Mouse (Mus musculus) cerebellum, postnatal 10 days (tissue): Measurements from ENCODE around the gene Ifitm10.
A peak's percentile ranks its signal among the peaks of the same experiment; 100 is the strongest.
"Not testable (repeated sequence)": the region's sequence is repeated elsewhere in the genome, so short reads cannot be mapped to it uniquely, and the experiment has no call there.

Experiments used
- DNase-seq, 2 experiments: peaks; one replicate each; pipeline ENCODE4 v3.0.0; 2021; ENCODE audit warnings: mixed read lengths in 2 of 2

Gene Ifitm10

DNA sequence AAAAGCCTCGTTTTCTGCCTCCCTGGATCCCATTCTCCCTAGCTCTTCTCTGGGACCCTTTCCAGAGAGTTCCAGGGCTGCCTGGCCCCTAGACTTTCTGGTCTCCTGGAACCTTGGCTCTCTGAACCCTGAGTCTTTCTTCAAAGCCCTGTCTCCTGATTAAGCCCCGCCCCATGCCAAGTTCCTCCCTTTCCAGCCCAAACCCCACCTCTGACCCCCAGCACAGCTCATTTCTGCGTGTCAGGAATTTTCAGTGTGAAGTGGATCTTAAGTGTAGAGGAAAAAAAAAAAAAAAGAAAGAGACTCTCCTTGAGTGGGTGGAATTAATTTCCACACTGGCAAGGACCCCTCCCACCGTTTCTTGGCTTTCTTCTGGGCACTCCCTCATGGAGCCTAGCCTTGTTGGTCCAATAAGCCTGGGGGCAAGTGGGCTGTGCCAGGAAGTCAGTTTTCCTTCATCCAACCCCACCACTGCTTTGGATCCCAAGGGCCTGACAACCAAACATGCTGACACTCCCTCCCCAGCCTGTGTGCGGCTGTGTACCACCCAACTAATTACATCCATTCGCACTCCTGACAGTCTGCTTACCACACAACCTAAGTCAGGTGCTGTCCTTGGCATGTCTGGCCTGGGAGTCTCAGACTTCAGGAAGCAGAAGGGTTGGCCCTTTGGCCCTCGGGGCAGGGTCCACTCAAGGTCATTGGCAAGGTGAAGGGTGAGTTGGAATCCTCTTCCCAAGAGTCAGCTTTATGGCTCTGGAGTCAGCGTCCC is at the start of gene Ifitm10:
TSS of gene Ifitm10 (minus strand) at position 113 of the 772 bp plus-strand sequence.
- DNase-seq: peak; percentile 36 to 40

GRCm38 (mm10) chr7:142421826-142422225 is 48.3 kb upstream of the Ifitm10 start:
- DNase-seq: no peak

- no peak for DNase-seq
Measured at GRCm38 (mm10) chr7:142419887-142420286, 46.3 kb upstream of the Ifitm10 start.

DNA sequence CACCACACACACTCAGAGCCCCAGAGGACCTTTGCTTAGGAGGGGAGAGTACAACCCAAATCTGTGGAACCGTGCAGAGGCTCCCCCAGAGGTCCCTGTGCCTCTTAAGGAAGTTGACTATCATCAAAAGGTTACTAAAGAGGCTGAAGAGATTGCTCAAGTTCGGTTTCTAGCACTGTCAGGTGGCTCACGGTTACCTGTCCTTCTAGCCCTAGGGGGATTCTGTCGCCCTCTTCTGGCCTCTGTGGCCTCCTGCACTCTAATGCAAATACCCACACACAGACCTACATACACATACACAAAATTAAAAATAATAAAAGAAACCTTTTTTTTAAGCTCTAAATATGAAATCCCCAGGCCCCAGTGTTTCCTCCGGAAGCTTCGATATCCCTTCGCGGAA is 45.1 kb upstream of the Ifitm10 start:
- no peak for DNase-seq

DNA sequence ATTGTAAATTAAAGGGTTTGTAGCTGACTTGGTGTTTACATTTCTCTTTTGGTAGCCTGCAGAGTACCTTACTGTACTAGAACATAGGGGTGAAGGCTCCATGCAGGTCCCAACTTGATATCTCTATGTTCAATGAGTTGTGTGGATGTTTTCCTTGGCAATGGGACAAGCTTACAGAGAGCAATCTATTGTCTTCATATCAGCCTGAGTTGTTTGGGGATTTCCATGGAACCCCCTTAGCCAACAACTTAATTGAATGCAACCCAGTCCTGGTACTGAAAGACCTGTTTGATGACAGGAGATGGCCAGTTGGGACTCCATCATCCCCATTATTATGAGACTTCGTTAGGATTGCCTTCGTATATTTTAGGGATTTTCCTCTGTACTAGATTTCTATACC is 44.5 kb upstream of the Ifitm10 start:
- no peak for DNase-seq

GRCm38 (mm10) chr7:142416225-142416624 is 42.7 kb upstream of the Ifitm10 start:
- no peak for DNase-seq

DNA sequence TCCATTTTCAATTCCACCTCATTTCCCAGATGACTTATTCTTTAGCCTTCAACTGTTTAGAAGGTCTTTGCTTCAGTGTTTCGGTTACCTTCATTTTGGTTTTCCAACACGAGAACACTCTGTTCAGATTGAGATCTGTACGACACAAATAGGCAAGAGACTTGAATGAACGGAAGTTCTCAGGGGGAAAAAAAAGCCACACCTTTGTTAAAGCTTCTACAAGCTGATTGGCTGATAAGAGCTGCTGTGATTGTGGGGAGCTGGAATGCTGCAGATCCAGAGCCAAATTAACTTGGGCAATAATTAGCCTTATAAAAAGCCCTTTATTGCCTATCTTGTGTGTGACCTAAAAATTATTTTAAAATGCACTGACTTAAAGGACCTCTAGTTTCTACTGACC is 41.8 kb upstream of the Ifitm10 start:
- no peak for DNase-seq

GRCm38 (mm10) chr7:142413285-142413684 is 39.7 kb upstream of the Ifitm10 start:
- no peak for DNase-seq

- DNase-seq: no peak
Measured at GRCm38 (mm10) chr7:142409603-142410002, 36.0 kb upstream of the Ifitm10 start.

- peak; percentile 53 to 55 for DNase-seq
Measured at GRCm38 (mm10) chr7:142408686-142409085, 35.1 kb upstream of the Ifitm10 start.

DNA sequence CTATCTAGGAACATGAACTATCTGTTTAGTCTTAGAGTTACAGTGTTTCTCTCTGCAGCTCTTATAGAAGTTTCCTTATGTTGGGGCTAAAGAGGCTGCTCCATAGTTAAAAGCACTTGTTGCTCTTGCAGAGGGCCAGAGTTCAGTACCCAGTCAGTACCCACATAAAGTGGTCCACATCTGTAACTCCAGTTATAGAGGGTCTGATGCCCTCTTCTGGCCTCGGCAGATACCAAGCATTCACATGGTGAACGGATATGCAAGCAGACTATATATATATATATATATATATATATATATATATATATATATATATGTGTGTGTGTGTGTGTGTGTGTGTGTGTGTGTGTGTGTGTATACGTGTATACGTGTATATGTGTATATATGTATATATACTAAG is 34.4 kb upstream of the Ifitm10 start:
- no peak for DNase-seq

GRCm38 (mm10) chr7:142405134-142405533 is 31.6 kb upstream of the Ifitm10 start:
- not testable (repeated sequence) for DNase-seq

GRCm38 (mm10) chr7:142403591-142403990 is 30.0 kb upstream of the Ifitm10 start:
- no peak for DNase-seq

- peak; percentile 34 to 41 for DNase-seq
Measured at GRCm38 (mm10) chr7:142400750-142401142, 27.2 kb upstream of the Ifitm10 start.

DNA sequence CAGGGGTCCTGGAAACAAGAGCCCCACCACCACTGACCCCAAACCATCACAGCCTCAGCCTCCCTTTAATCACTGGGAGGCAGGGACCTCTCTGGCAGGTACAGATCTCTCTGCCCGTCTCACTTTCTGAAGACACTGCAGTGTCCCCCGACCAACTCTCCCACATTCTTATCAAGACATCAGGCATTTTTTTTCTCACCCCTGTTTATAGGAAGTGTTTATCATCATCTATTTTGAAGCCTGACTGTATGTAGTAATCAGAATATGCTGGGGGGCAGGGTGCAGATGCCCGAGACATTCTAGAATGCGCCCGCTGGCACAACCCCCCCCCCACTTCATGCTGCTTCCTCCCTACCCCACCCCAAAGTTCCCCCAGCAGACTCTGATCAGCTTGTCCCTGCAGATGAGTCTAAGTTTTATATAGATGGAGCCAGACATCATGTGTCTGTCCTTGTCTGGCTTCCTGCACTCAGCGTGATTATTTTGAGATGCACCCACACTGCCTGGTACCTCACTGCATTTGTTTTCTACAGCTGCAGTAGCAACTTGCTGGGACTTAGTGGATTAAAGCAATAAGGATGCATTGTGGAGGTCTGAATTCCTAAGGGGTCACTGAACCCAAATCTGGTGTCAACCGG is 26.7 kb upstream of the Ifitm10 start:
- DNase-seq: no peak

GRCm38 (mm10) chr7:142399250-142399649 is 25.7 kb upstream of the Ifitm10 start:
- no peak for DNase-seq

- no peak for DNase-seq
Measured at GRCm38 (mm10) chr7:142398052-142398451, 24.5 kb upstream of the Ifitm10 start.

GRCm38 (mm10) chr7:142396611-142397010 is 23.1 kb upstream of the Ifitm10 start:
- no peak for DNase-seq

- DNase-seq: no peak
Measured at GRCm38 (mm10) chr7:142395472-142395871, 21.9 kb upstream of the Ifitm10 start.

DNA sequence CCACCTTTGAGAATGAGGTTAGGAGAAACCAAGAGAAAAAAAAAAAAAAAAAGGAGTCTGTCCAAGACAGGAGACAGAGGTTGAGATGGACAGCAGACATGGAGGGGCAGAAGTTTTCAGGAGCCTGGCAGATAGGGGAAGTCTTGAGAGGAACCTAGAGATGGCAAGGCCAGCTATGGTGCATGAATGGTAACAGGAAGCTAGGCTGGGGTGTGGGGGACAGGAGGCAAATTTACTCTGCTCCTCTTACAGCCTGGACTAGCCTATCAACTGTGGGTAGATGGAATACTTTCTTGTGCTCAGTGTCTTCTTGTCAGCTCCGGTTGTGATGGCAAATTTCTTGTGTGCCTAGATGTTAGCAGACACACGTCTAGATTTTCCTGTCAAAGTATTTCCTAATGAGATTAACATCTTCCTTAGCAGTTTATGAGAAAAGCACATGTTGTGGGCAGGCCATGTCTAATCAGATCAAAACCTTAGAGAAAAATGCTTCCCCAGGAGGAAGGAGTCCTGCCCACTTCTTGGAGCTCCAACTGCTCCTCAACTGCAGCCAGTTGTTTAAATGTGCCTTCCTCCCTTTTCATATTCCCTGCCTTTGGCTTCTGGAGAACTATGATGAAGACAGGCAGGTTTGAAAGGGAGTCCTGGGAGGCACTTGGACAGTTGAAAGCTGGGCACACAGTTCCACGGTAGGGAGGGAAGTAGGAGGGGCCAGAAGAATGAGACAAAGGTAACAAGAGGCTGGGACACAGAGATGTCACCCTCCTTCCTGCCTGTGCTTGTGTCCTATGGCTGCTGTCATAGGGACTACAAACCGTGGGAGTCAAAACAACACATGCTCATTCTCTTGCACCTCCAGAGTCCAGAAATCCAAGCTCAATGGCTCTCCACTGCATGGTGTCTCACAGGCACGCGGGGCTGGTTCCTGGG is 21.0 kb upstream of the Ifitm10 start:
- DNase-seq: no peak

GRCm38 (mm10) chr7:142393191-142393590 is 19.6 kb upstream of the Ifitm10 start:
- DNase-seq: no peak

- no peak for DNase-seq
Measured at GRCm38 (mm10) chr7:142391609-142392008, 18.1 kb upstream of the Ifitm10 start.

DNA sequence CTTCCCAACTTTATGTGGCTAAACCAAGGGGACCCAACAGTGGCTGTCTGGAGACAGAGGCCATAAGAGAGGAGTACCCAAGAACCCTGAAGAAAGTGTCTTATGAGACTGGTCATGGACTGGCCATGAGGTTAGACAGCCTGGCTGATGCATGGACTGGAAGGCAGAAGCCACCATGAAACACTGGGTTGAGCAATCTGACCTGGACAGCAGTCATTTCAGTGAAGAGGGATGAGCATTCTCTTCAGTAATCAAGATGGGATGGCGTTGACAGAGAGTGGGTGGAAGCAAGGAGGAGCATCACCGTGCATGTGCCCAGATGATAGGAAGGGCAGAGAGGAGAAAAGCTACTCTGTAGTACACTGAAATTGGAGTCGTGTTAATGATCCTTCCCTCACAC is 17.6 kb upstream of the Ifitm10 start:
- DNase-seq: no peak
